Mouse (Mus musculus): ENCODE data around the gene Emilin2. TPM values are rescaled to one million over a fixed set of nuclear protein-coding genes. Genes with fewer than 3 reads are reported as not detected.

The Emilin2 gene
- polyA plus RNA-seq, 1 experiment = 3.2 TPM

DNA sequence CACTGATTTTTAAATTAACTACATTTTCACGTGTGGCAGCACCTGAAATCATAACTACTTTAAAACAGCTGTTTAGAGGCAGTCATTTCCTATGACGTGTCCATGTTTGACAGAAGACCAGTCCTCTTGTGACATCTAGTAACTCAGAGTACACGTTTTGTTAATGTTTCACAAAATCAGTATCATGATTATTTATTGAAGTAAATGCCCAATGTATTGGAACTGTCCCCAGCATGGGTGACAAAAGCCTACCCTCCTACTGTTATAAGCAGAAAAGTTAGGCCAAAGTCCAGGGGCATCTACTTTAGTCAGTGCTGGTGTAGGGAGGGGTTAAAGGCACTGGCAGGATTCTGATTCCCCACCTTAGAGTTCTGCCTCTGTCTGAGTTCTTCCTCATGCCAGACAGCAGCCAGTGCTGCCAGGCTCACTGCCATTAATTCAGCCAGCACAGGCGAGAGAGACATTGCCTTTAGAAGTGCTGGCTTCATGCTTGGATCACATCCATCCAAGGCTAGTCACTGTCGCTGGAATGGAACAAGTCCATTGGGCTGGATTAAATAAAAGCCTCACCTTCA is 94.6 kb downstream of the Emilin2 start:
- H3ac ChIP-seq (ENCODE audit: control insufficient read depth, insufficient read length) = no peak overlapping the region
- no peak for TF ChIP-seq SRF (IDR thresholded peaks at IDR 0.05; ENCODE audit: control insufficient read depth, insufficient read length, low read depth)
- TF ChIP-seq REST (IDR thresholded peaks at IDR 0.05; ENCODE audit: insufficient read depth, insufficient read length) = no peak
- no peak for TF ChIP-seq USF1 (IDR thresholded peaks at IDR 0.05; ENCODE audit: low read depth)
- TF ChIP-seq E2F4 (IDR thresholded peaks at IDR 0.05; ENCODE audit: insufficient read depth) = no peak
- TF ChIP-seq MYOD1 (IDR thresholded peaks at IDR 0.05; ENCODE audit: control insufficient read depth in 1 of 3, insufficient read length in 2 of 3, low read depth in 2 of 3) = no peak
- TF ChIP-seq MYOG (IDR thresholded peaks at IDR 0.05; ENCODE audit: control insufficient read depth in 1 of 3, insufficient read depth in 1 of 3, insufficient read length in 2 of 3, low read depth in 2 of 3) = no peak
- no peak for TF ChIP-seq TCF3 (IDR thresholded peaks at IDR 0.05; ENCODE audit: insufficient read length, low read depth)
- TF ChIP-seq CEBPB (IDR thresholded peaks at IDR 0.05; ENCODE audit: insufficient read depth, poor library complexity, severe bottlenecking) = no peak
- no peak for TF ChIP-seq TCF12 (IDR thresholded peaks at IDR 0.05; ENCODE audit: insufficient read depth, poor library complexity, severe bottlenecking)
- TF ChIP-seq POLR2AphosphoS2 (IDR thresholded peaks at IDR 0.05; ENCODE audit: insufficient read length, low read depth) = no peak
- no peak for TF ChIP-seq POLR2A (IDR thresholded peaks at IDR 0.05; ENCODE audit: insufficient read length, low read depth)
- no peak for TF ChIP-seq MAX (IDR thresholded peaks at IDR 0.05; ENCODE audit: low read depth)

DNA sequence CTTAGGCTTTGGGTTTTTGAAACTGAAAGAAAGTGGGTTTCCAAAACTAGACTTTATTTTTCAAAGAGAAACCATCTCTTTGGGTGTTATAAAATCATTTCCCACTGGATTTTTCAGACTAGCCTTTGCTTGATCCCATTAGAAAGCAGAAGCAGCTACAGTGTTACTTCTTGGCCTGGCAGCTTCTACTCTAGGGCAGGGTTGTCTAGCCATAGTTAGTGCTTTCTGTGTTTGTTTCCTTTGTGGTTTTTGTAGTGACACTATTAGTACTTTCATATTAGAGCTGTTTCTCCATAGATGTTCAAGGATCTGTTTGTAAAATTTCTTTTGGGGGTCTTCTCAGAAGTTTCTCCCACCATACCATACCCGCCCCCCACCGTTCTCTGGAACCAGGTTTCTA is 95.5 kb downstream of the Emilin2 start:
- Histone ChIP-seq H3ac (ENCODE audit: control insufficient read depth, insufficient read length) (no peak overlapping the region), H3K36me3 (ENCODE audit: control insufficient read depth, insufficient read depth) (peaks cover 15% of the 10 kb centered on the region), H3K79me2 (ENCODE audit: control insufficient read depth, insufficient read depth) (peaks cover 42% of the 10 kb centered on the region), H3K4me3 (no peak overlapping the region), H3K4me2 (ENCODE audit: low read depth) (no peak overlapping the region), H3K27me3 (ENCODE audit: control insufficient read depth, insufficient read depth, insufficient read length) (no peaks in the 10 kb centered on the region)
- TF ChIP-seq POLR2A (IDR thresholded peaks at IDR 0.05; ENCODE audit: insufficient read length, low read depth) (no peak), MYOD1 (IDR thresholded peaks at IDR 0.05; ENCODE audit: control insufficient read depth in 1 of 3, insufficient read length in 2 of 3, low read depth in 2 of 3) (no peak), POLR2AphosphoS2 (IDR thresholded peaks at IDR 0.05; ENCODE audit: insufficient read length, low read depth) (no peak), MAX (IDR thresholded peaks at IDR 0.05; ENCODE audit: low read depth) (no peak), SRF (IDR thresholded peaks at IDR 0.05; ENCODE audit: control insufficient read depth, insufficient read length, low read depth) (no peak), E2F4 (IDR thresholded peaks at IDR 0.05; ENCODE audit: insufficient read depth) (no peak), USF1 (IDR thresholded peaks at IDR 0.05; ENCODE audit: low read depth) (no peak), REST (IDR thresholded peaks at IDR 0.05; ENCODE audit: insufficient read depth, insufficient read length) (no peak), TCF12 (IDR thresholded peaks at IDR 0.05; ENCODE audit: insufficient read depth, poor library complexity, severe bottlenecking) (no peak), MYOG (IDR thresholded peaks at IDR 0.05; ENCODE audit: control insufficient read depth in 1 of 3, insufficient read depth in 1 of 3, insufficient read length in 2 of 3, low read depth in 2 of 3) (no peak), TCF3 (IDR thresholded peaks at IDR 0.05; ENCODE audit: insufficient read length, low read depth) (no peak), CEBPB (IDR thresholded peaks at IDR 0.05; ENCODE audit: insufficient read depth, poor library complexity, severe bottlenecking) (no peak)

More for the DNA sequence above, 94.6 kb downstream of the Emilin2 start:
- Histone ChIP-seq H3K27me3 (ENCODE audit: control insufficient read depth, insufficient read depth, insufficient read length) (no peaks in the 10 kb centered on the region), H3K79me2 (ENCODE audit: control insufficient read depth, insufficient read depth) (peaks cover 36% of the 10 kb centered on the region), H3K4me2 (ENCODE audit: low read depth) (no peak overlapping the region), H3K36me3 (ENCODE audit: control insufficient read depth, insufficient read depth) (peaks cover 17% of the 10 kb centered on the region), H3K4me3 (no peak overlapping the region)

DNA sequence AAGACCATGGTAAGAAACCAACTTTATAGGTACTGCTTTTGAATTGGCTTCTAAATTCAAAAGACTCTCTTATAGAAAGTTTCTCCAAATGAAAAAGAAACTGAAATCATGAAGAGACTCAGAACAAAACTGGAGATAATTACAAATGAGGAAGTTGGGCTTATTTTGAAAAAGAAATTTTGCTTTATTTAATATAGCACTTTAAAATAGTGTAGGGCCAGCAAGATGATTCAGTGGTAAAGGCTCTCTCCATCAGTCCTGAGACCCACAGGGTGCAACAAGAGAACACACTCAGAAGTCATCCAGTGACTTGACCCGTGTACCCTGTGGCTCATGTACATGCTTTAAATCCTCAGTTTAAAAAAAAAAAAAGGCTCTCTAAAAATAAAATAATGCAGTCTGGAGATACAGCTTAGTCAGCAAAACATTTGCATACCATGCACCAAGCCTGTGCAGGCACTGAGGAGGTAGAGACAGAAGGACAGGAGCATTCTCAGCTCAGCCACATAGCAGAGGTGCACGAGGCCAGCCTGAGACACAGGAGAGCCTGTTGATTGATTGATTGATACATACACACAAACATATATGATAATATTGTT is 96.4 kb downstream of the Emilin2 start:
- Histone ChIP-seq H3K36me3 (ENCODE audit: control insufficient read depth, insufficient read depth) (peaks cover 15% of the 10 kb centered on the region), H3K4me3 (no peak overlapping the region), H3K4me2 (ENCODE audit: low read depth) (peak overlapping the region; percentile 5), H3K79me2 (ENCODE audit: control insufficient read depth, insufficient read depth) (peaks cover 49% of the 10 kb centered on the region), H3ac (ENCODE audit: control insufficient read depth, insufficient read length) (no peak overlapping the region), H3K27me3 (ENCODE audit: control insufficient read depth, insufficient read depth, insufficient read length) (no peaks in the 10 kb centered on the region)
- TF ChIP-seq TCF12 (IDR thresholded peaks at IDR 0.05; ENCODE audit: insufficient read depth, poor library complexity, severe bottlenecking) (no peak), POLR2A (IDR thresholded peaks at IDR 0.05; ENCODE audit: insufficient read length, low read depth) (no peak), SRF (IDR thresholded peaks at IDR 0.05; ENCODE audit: control insufficient read depth, insufficient read length, low read depth) (no peak)

DNA sequence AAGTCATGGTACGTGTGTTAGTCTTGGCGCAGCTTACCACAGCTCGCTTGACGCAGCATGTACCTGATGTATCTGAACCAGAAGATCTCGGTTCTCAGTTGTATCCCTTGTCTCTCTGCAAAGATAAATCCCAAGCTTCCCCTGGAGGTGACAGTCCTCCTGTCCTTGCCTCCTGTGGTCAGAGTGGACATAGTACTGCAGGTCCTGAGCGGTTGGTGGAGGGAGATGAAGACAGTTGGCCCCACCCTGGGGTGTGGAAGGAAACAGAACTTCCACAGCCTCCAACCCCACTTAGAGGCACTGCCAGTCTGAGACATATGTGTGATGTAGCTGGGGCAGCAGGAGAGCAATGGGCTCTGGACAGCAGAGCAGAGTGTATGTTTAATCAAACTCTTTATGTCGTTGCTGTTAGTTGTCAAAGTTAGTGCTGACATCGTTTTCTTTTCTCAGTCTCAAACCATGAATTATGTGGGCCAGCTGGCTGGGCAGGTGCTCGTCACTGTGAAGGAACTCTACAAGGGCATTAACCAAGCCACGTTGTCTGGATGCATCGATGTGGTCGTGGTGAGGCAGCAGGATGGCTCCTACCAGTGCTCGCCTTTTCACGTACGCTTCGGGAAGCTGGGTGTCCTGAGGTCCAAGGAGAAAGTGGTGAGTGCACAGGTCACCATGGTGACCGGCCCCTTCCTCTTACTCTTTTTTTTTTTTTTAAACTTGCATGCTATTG is 97.1 kb downstream of the Emilin2 start:
- Histone ChIP-seq H3ac (ENCODE audit: control insufficient read depth, insufficient read length) (no peak overlapping the region), H3K27me3 (ENCODE audit: control insufficient read depth, insufficient read depth, insufficient read length) (no peaks in the 10 kb centered on the region), H3K4me2 (ENCODE audit: low read depth) (peak overlapping the region; percentile 5), H3K36me3 (ENCODE audit: control insufficient read depth, insufficient read depth) (peaks cover 15% of the 10 kb centered on the region), H3K79me2 (ENCODE audit: control insufficient read depth, insufficient read depth) (peaks cover 56% of the 10 kb centered on the region), H3K4me3 (no peak overlapping the region)
- TF ChIP-seq MYOG (IDR thresholded peaks at IDR 0.05; ENCODE audit: control insufficient read depth in 1 of 3, insufficient read depth in 1 of 3, insufficient read length in 2 of 3, low read depth in 2 of 3) = peak in 2 of 3 experiments; percentile 61 to 66
- TF ChIP-seq MYOD1 (IDR thresholded peaks at IDR 0.05; ENCODE audit: control insufficient read depth in 1 of 3, insufficient read length in 2 of 3, low read depth in 2 of 3) = peak in 2 of 3 experiments; percentile 92
- TF ChIP-seq TCF3 (IDR thresholded peaks at IDR 0.05; ENCODE audit: insufficient read length, low read depth) = peak; percentile 27
- no peak for TF ChIP-seq REST (IDR thresholded peaks at IDR 0.05; ENCODE audit: insufficient read depth, insufficient read length)
- TF ChIP-seq TCF12 (IDR thresholded peaks at IDR 0.05; ENCODE audit: insufficient read depth, poor library complexity, severe bottlenecking) = peak; percentile 30
